Mouse (Mus musculus): ENCODE measurements around the gene AC109138.7. TPM values are rescaled to one million over a fixed set of nuclear protein-coding genes. Genes with fewer than 3 reads are reported as not detected.

Gene AC109138.7
- polyA plus RNA-seq, 1 experiment: not detected

GRCm38 (mm10) chr19:4187303-4187702 is 26.9 kb upstream of the AC109138.7 start:
- H3K27ac ChIP-seq (replicated peaks; ENCODE audit: low read depth, low read length): no peak overlapping the region
- H3K4me3 ChIP-seq (ENCODE audit: insufficient read depth, low read depth, low read length): no peak overlapping the region
- no peaks in the 10 kb centered on the region for H3K4me1 ChIP-seq (ENCODE audit: control insufficient read depth, insufficient read depth, insufficient read length, low read length)

- H3K4me3 ChIP-seq (ENCODE audit: insufficient read depth, low read depth, low read length): no peak overlapping the region
- peaks cover 9% of the 10 kb centered on the region for H3K4me1 ChIP-seq (ENCODE audit: control insufficient read depth, insufficient read depth, insufficient read length, low read length)
- no peak overlapping the region for H3K27ac ChIP-seq (replicated peaks; ENCODE audit: low read depth, low read length)
These were observed 25.0 kb upstream of the AC109138.7 start for GRCm38 (mm10) chr19:4189051-4189620.

GRCm38 (mm10) chr19:4190831-4191334 is 23.3 kb upstream of the AC109138.7 start, which contains the start of gene Tbc1d10c:
Gene Tbc1d10c, minus strand, starts transcription at chr19:4191284.
- peak within 1 kb of the TSS; percentile 94 for H3K4me3 ChIP-seq (ENCODE audit: insufficient read depth, low read depth, low read length)
- H3K27ac ChIP-seq (replicated peaks; ENCODE audit: low read depth, low read length): peak within 1 kb of the TSS; percentile 84
- peaks cover 11% of the 10 kb centered on the region for H3K4me1 ChIP-seq (ENCODE audit: control insufficient read depth, insufficient read depth, insufficient read length, low read length)

- peak within 1 kb of the TSS; percentile 84 for H3K27ac ChIP-seq (replicated peaks; ENCODE audit: low read depth, low read length)
- peaks cover 16% of the 10 kb centered on the region for H3K4me1 ChIP-seq (ENCODE audit: control insufficient read depth, insufficient read depth, insufficient read length, low read length)
- H3K4me3 ChIP-seq (ENCODE audit: insufficient read depth, low read depth, low read length): peak within 1 kb of the TSS; percentile 94
These were observed 22.5 kb upstream of the AC109138.7 start, which contains the start of gene Ppp1ca for GRCm38 (mm10) chr19:4191528-4192250. Gene Ppp1ca, plus strand, starts transcription at chr19:4192065.

- peak overlapping the region; percentile 84 for H3K27ac ChIP-seq (replicated peaks; ENCODE audit: low read depth, low read length)
- peak overlapping the region; percentile 94 for H3K4me3 ChIP-seq (ENCODE audit: insufficient read depth, low read depth, low read length)
- H3K4me1 ChIP-seq (ENCODE audit: control insufficient read depth, insufficient read depth, insufficient read length, low read length): peaks cover 17% of the 10 kb centered on the region
These were observed 21.7 kb upstream of the AC109138.7 start for GRCm38 (mm10) chr19:4192251-4192985.

GRCm38 (mm10) chr19:4193129-4193528 is 21.0 kb upstream of the AC109138.7 start:
- Histone ChIP-seq H3K4me1 (ENCODE audit: control insufficient read depth, insufficient read depth, insufficient read length, low read length) (peaks cover 17% of the 10 kb centered on the region), H3K27ac (replicated peaks; ENCODE audit: low read depth, low read length) (no peak overlapping the region), H3K4me3 (ENCODE audit: insufficient read depth, low read depth, low read length) (peak overlapping the region; percentile 94)

GRCm38 (mm10) chr19:4194021-4194724 is 20.0 kb upstream of the AC109138.7 start:
- H3K27ac ChIP-seq (replicated peaks; ENCODE audit: low read depth, low read length): no peak overlapping the region
- H3K4me3 ChIP-seq (ENCODE audit: insufficient read depth, low read depth, low read length): no peak overlapping the region
- H3K4me1 ChIP-seq (ENCODE audit: control insufficient read depth, insufficient read depth, insufficient read length, low read length): peaks cover 17% of the 10 kb centered on the region

- Histone ChIP-seq H3K4me3 (ENCODE audit: insufficient read depth, low read depth, low read length) (no peak overlapping the region), H3K27ac (replicated peaks; ENCODE audit: low read depth, low read length) (no peak overlapping the region), H3K4me1 (ENCODE audit: control insufficient read depth, insufficient read depth, insufficient read length, low read length) (peaks cover 17% of the 10 kb centered on the region)
These were observed 19.1 kb upstream of the AC109138.7 start for GRCm38 (mm10) chr19:4194776-4195650.

GRCm38 (mm10) chr19:4196048-4196447 is 18.1 kb upstream of the AC109138.7 start:
- H3K27ac ChIP-seq (replicated peaks; ENCODE audit: low read depth, low read length): no peak overlapping the region
- no peak overlapping the region for H3K4me3 ChIP-seq (ENCODE audit: insufficient read depth, low read depth, low read length)
- peaks cover 24% of the 10 kb centered on the region for H3K4me1 ChIP-seq (ENCODE audit: control insufficient read depth, insufficient read depth, insufficient read length, low read length)

GRCm38 (mm10) chr19:4196548-4196947 is 17.6 kb upstream of the AC109138.7 start:
- Histone ChIP-seq H3K27ac (replicated peaks; ENCODE audit: low read depth, low read length) (no peak overlapping the region), H3K4me3 (ENCODE audit: insufficient read depth, low read depth, low read length) (no peak overlapping the region), H3K4me1 (ENCODE audit: control insufficient read depth, insufficient read depth, insufficient read length, low read length) (peaks cover 24% of the 10 kb centered on the region)

GRCm38 (mm10) chr19:4197180-4197579 is 17.0 kb upstream of the AC109138.7 start:
- H3K27ac ChIP-seq (replicated peaks; ENCODE audit: low read depth, low read length): no peak overlapping the region
- H3K4me1 ChIP-seq (ENCODE audit: control insufficient read depth, insufficient read depth, insufficient read length, low read length): peaks cover 24% of the 10 kb centered on the region
- no peak overlapping the region for H3K4me3 ChIP-seq (ENCODE audit: insufficient read depth, low read depth, low read length)

GRCm38 (mm10) chr19:4201291-4201909 is 12.8 kb upstream of the AC109138.7 start, which contains the start of gene Rad9a:
Gene Rad9a, minus strand, starts transcription at chr19:4201662.
- Histone ChIP-seq H3K4me3 (ENCODE audit: insufficient read depth, low read depth, low read length) (peak within 1 kb of the TSS; percentile 70), H3K4me1 (ENCODE audit: control insufficient read depth, insufficient read depth, insufficient read length, low read length) (peaks cover 10% of the 10 kb centered on the region), H3K27ac (replicated peaks; ENCODE audit: low read depth, low read length) (peak within 1 kb of the TSS; percentile 58)

- peaks cover 7% of the 10 kb centered on the region; the same call in 1 of the 2 replicates for H3K4me1 ChIP-seq (ENCODE audit: control insufficient read depth, insufficient read depth, insufficient read length, low read length)
- H3K4me3 ChIP-seq (ENCODE audit: insufficient read depth, low read depth, low read length): peak overlapping the region; percentile 70
- H3K27ac ChIP-seq (replicated peaks; ENCODE audit: low read depth, low read length): no peak overlapping the region
These were observed 12.0 kb upstream of the AC109138.7 start for GRCm38 (mm10) chr19:4202149-4202548.
